Mouse (Mus musculus): ENCODE results near the gene Sptbn4.

The Sptbn4 gene

GRCm38 (mm10) chr7:27328161-27328560, 119.3 kb downstream of the Sptbn4 start:
- CTCF ChIA-PET, result interaction anchor here (0.9 to 8.5 kb wide), 11 partner anchors 19 to 81 kb away, joined by 3 to 173 read pairs (median 5); no protein-coding TSS in a partner anchor

GRCm38 (mm10) chr7:27327500-27327899, 120.0 kb downstream of the Sptbn4 start:
- ChIA-PET POLR2A (interaction anchor here in 3 of 4 experiments (1.1 to 21.4 kb wide), 10 partner anchors 10 to 159 kb away, joined by 3 to 590 read pairs (median 10); partner anchors contain the start of genes Gm20479 (in 1 of the 3), Sertad1 (in 1 of the 3) and Shkbp1 (in 1 of the 3)), CTCF (interaction anchor here in 3 of 4 experiments (0.9 to 8.5 kb wide), 5 partner anchors 19 to 82 kb away, joined by 4 to 173 read pairs (median 68); no protein-coding TSS in a partner anchor)

More at GRCm38 (mm10) chr7:27328161-27328560, 119.3 kb downstream of the Sptbn4 start:
- POLR2A ChIA-PET, result interaction anchor here (0.8 to 21.4 kb wide), 13 partner anchors 11 to 159 kb away, joined by 3 to 590 read pairs (median 9); partner anchors contain the start of genes Coq8b (in 1 of the 4), Gm20479 (in 1 of the 4), Sertad1 (in 1 of the 4) and Shkbp1 (in 1 of the 4)

GRCm38 (mm10) chr7:27326101-27326880, 121.2 kb downstream of the Sptbn4 start:
- POLR2A ChIA-PET, result interaction anchor here (0.5 to 21.4 kb wide), 61 partner anchors 9 to 1138 kb away, joined by 3 to 590 read pairs (median 4); partner anchors contain the start of genes BC024978 (in 2 of the 4), Ltbp4 (in 2 of the 4), Shkbp1 (in 2 of the 4) and Snrpa (in 2 of the 4)

GRCm38 (mm10) chr7:27325697-27326096, 121.8 kb downstream of the Sptbn4 start:
- POLR2A ChIA-PET, result interaction anchor here (0.5 to 21.4 kb wide), 63 partner anchors 8 to 1139 kb away, joined by 3 to 590 read pairs (median 4); partner anchors contain the start of genes BC024978 (in 2 of the 4), Ltbp4 (in 2 of the 4), Shkbp1 (in 2 of the 4) and Snrpa (in 2 of the 4)
- CTCF ChIA-PET, result interaction anchor here (0.6 to 2.4 kb wide), 37 partner anchors 8 to 182 kb away, joined by 3 to 37 read pairs (median 4); partner anchors contain the start of genes Sertad1 (in 1 of the 4) and Shkbp1 (in 1 of the 4)

More at GRCm38 (mm10) chr7:27326101-27326880, 121.2 kb downstream of the Sptbn4 start:
- CTCF ChIA-PET, result interaction anchor here (0.6 to 2.4 kb wide), 35 partner anchors 8 to 181 kb away, joined by 3 to 37 read pairs (median 4); partner anchors contain the start of genes Sertad1 (in 1 of the 4) and Shkbp1 (in 1 of the 4)

GRCm38 (mm10) chr7:27324928-27325327, 122.6 kb downstream of the Sptbn4 start:
- POLR2A ChIA-PET, result interaction anchor here (0.9 to 21.4 kb wide), 20 partner anchors 7 to 183 kb away, joined by 3 to 590 read pairs (median 9); partner anchors contain the start of genes BC024978 (in 1 of the 4), Sertad1 (in 1 of the 4), Shkbp1 (in 1 of the 4) and Snrpa (in 1 of the 4)
- CTCF ChIA-PET, result interaction anchor here in 3 of 4 experiments (0.8 to 2.4 kb wide), 12 partner anchors 16 to 150 kb away, joined by 3 to 37 read pairs (median 5); no protein-coding TSS in a partner anchor

- CTCF ChIA-PET, result interaction anchor here in 2 of 4 experiments (1.1 to 2.4 kb wide), 3 partner anchors 15 to 39 kb away, joined by 3 to 18 read pairs (median 13); no protein-coding TSS in a partner anchor
These were observed 123.3 kb downstream of the Sptbn4 start for GRCm38 (mm10) chr7:27324161-27324560.

GRCm38 (mm10) chr7:27323001-27323400, 124.5 kb downstream of the Sptbn4 start:
- CTCF ChIA-PET, result interaction anchor here in 3 of 4 experiments (0.6 to 1.6 kb wide), 7 partner anchors 9 to 96 kb away, joined by 3 to 11 read pairs (median 5); no protein-coding TSS in a partner anchor
- POLR2A ChIA-PET, result interaction anchor here in 3 of 4 experiments (0.6 to 21.4 kb wide), 11 partner anchors 9 to 227 kb away, joined by 3 to 590 read pairs (median 6); partner anchors contain the start of gene Sertad1 (in 1 of the 3)

More at GRCm38 (mm10) chr7:27324161-27324560, 123.3 kb downstream of the Sptbn4 start:
- POLR2A ChIA-PET, result interaction anchor here in 3 of 4 experiments (2.9 to 21.4 kb wide), 6 partner anchors 9 to 20 kb away, joined by 19 to 590 read pairs (median 34); no protein-coding TSS in a partner anchor

GRCm38 (mm10) chr7:27322291-27322690, 125.2 kb downstream of the Sptbn4 start:
- CTCF ChIA-PET, result interaction anchor here (0.6 to 1.6 kb wide), 9 partner anchors 8 to 204 kb away, joined by 3 to 11 read pairs (median 4); no protein-coding TSS in a partner anchor
- POLR2A ChIA-PET, result interaction anchor here in 3 of 4 experiments (0.6 to 21.4 kb wide), 10 partner anchors 9 to 165 kb away, joined by 3 to 590 read pairs (median 6); partner anchors contain the start of gene Sertad1 (in 1 of the 3)

GRCm38 (mm10) chr7:27319411-27319810, 128.1 kb downstream of the Sptbn4 start:
- CTCF ChIA-PET, result interaction anchor here in 2 of 4 experiments (0.5 to 2.0 kb wide), 4 partner anchors 12 to 46 kb away, joined by 4 to 5 read pairs (median 4); no protein-coding TSS in a partner anchor
- POLR2A ChIA-PET, result interaction anchor here in 3 of 4 experiments (0.5 to 21.4 kb wide), 6 partner anchors 10 to 76 kb away, joined by 3 to 590 read pairs (median 4); no protein-coding TSS in a partner anchor

- POLR2A ChIA-PET, result interaction anchor here in 3 of 4 experiments (0.6 to 21.4 kb wide), 7 partner anchors 9 to 58 kb away, joined by 4 to 590 read pairs (median 6); no protein-coding TSS in a partner anchor
- CTCF ChIA-PET, result interaction anchor here in 2 of 4 experiments (0.6 to 1.3 kb wide), 4 partner anchors 9 to 138 kb away, joined by 3 to 7 read pairs (median 4); no protein-coding TSS in a partner anchor
These were observed 131.5 kb downstream of the Sptbn4 start for GRCm38 (mm10) chr7:27315958-27316357.

- ChIA-PET POLR2A (interaction anchor here in 2 of 4 experiments (1.2 to 2.4 kb wide), 3 partner anchors 11 to 16 kb away, joined by 3 to 19 read pairs (median 4); no protein-coding TSS in a partner anchor), CTCF (interaction anchor here in 1 of 4 experiments (1.0 kb wide), 1 partner anchor 17 kb away, joined by 3 read pairs; no protein-coding TSS in a partner anchor)
These were observed 133.1 kb downstream of the Sptbn4 start for GRCm38 (mm10) chr7:27314393-27314792.

GRCm38 (mm10) chr7:27311651-27312284, 135.7 kb downstream of the Sptbn4 start:
- ChIA-PET CTCF (interaction anchor here (0.6 to 7.8 kb wide), 18 partner anchors 8 to 1518 kb away, joined by 3 to 100 read pairs (median 4); partner anchors contain the start of gene Coq8b (in 1 of the 4)), POLR2A (interaction anchor here (0.6 to 19.1 kb wide), 43 partner anchors 9 to 335 kb away, joined by 3 to 590 read pairs (median 4); partner anchors contain the start of genes Shkbp1 (in 2 of the 4) and Numbl (in 1 of the 4))

GRCm38 (mm10) chr7:27310996-27311535, 136.4 kb downstream of the Sptbn4 start:
- POLR2A ChIA-PET, result interaction anchor here in 3 of 4 experiments (0.6 to 19.1 kb wide), 45 partner anchors 8 to 336 kb away, joined by 3 to 590 read pairs (median 4); partner anchors contain the start of genes Shkbp1 (in 2 of the 3), Gm21983 (in 1 of the 3), Mia (in 1 of the 3) and Numbl (in 1 of the 3)
- CTCF ChIA-PET, result interaction anchor here (0.6 to 7.8 kb wide), 12 partner anchors 9 to 425 kb away, joined by 3 to 100 read pairs (median 4); partner anchors contain the start of gene Coq8b (in 1 of the 4)

- POLR2A ChIA-PET, result interaction anchor here (0.6 to 19.1 kb wide), 58 partner anchors 8 to 542 kb away, joined by 3 to 590 read pairs (median 5); partner anchors contain the start of genes Sertad1 (in 2 of the 4), Coq8b (in 1 of the 4), Egln2 (in 1 of the 4) and Gm20479 (in 1 of the 4)
- CTCF ChIA-PET, result interaction anchor here (0.5 to 7.8 kb wide), 18 partner anchors 8 to 379 kb away, joined by 3 to 100 read pairs (median 4); partner anchors contain the start of gene Zfp607b (in 1 of the 4)
These were observed 137.2 kb downstream of the Sptbn4 start for GRCm38 (mm10) chr7:27310306-27310705.

GRCm38 (mm10) chr7:27309832-27310231, 137.7 kb downstream of the Sptbn4 start:
- ChIA-PET CTCF (interaction anchor here (0.5 to 7.8 kb wide), 18 partner anchors 9 to 379 kb away, joined by 3 to 100 read pairs (median 5); partner anchors contain the start of gene Zfp607b (in 1 of the 4)), POLR2A (interaction anchor here (0.6 to 19.1 kb wide), 55 partner anchors 7 to 542 kb away, joined by 3 to 590 read pairs (median 6); partner anchors contain the start of genes Sertad1 (in 2 of the 4), Coq8b (in 1 of the 4), Egln2 (in 1 of the 4) and Gm20479 (in 1 of the 4))
